Mouse (Mus musculus) thymus, postnatal 25 days (tissue): ENCODE data around the gene Desi1.
A peak's percentile ranks its signal among the peaks of the same experiment; 100 is the strongest.
"Not testable (repeated sequence)": the region's sequence is repeated elsewhere in the genome, so short reads cannot be mapped to it uniquely, and the experiment has no call there.

Experiments
- DNase-seq: peaks from one replicate; pipeline ENCODE4 v3.0.0; 2022

Desi1 gene

DNA sequence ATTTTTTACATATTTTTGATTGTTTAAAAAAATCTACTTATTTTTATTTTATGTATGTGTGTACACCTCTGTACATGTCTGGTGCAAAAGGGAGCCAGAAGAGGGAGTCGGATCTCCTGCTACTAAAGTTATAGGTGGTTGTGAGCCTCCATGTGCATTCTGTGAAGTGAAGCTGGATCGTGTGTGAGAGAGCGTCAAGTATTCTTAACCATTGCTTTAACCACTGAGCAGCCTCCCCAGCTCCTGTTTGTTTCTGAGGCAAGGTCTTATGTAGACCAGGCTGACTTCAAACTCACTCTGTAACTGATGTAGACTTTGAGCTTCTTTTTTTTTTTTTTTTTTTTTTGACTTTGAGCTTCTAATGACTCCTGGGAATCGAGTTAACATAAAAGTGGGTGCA lies 16.2 kb downstream of the Desi1 start:
- no peak for DNase-seq

DNA sequence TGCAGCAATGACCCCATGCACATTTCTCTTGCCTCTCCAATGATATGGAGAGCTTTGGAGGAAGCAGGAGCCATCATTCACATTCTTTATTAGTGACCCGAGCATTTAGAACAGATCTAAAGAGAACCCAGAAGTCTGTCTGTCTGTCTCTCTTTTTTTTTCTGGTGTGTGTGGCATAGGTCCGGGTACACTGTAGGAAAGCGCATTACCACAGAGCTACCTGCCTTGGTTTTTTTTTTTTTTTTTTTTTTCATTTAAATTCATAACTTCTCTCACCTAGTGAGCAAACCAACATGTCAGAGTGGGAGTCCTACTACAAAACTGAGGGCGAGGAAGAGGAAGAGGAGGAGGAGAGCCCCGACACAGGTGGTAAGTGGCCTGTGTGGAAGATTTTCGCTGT lies 16.8 kb downstream of the Desi1 start:
- DNase-seq = no peak

DNA sequence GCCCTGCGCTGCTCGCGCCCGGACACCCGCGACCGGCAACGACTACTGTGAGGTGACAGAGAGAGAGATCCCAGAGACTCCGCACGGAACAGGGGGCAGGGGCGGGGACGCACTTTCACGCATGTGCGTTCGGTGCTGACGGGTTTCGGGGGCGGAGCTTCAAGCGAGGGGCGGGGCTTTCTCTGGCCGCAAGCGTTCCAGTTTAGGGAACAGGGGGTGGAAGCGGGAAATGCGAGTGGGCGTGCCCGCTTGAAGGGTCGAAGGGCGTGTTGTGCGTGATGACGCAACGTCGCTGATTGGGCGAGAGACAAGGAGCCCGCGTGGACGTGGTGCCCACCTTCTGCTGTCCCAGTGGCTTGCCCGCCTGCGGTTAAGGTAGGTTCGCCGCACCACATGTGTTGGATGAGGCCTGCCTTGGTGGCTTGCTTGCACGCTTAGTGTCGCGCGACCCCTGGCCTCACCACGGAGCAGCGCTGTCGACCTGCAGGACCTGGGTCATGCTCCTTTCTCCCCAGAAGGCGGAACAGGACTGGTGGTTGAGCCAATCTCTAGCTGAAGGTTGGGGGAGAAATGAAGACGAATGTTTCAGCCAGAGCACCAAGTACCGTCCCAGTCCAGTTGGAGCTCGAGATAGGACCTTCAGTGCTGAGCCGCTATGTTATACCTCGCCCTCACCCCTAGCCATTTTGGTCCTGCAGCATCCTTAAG lies 17.4 kb downstream of the Desi1 start:
- peak; percentile 100 for DNase-seq

DNA sequence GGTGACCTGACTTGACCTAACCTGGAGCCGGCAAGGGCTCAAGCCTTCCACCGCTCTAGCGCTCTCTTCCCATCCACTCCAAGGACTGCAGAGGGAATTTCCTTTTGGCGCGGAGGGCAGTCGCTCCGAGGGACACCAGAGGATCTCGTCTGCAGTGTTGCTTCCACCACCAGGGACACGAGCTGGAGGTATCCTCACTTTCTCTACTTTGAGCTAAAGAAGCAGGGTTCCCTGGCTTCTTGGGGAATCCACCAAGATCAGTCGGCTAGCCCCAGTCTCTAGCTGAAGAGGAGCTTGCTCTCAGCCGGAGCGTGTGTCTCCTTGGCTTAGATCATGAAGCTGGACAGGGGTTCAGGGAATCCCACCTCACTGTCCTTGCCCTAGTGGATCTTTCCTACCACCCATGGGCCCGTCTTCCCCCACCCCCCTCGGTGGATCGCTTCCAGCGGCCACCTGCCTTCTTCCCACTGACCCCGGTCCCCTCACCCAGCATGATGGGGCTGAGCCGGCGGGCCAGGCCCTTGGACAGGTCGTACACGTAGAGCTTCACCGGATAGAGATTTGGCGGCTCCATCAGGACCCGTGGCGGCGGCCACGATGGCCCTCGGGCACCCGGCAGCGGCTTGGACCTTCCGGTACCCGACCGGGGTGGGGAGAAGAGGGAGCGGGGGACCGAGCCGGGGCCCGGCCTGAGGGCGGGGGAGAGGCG lies 18.1 kb downstream of the Desi1 start:
- no peak for DNase-seq

DNA sequence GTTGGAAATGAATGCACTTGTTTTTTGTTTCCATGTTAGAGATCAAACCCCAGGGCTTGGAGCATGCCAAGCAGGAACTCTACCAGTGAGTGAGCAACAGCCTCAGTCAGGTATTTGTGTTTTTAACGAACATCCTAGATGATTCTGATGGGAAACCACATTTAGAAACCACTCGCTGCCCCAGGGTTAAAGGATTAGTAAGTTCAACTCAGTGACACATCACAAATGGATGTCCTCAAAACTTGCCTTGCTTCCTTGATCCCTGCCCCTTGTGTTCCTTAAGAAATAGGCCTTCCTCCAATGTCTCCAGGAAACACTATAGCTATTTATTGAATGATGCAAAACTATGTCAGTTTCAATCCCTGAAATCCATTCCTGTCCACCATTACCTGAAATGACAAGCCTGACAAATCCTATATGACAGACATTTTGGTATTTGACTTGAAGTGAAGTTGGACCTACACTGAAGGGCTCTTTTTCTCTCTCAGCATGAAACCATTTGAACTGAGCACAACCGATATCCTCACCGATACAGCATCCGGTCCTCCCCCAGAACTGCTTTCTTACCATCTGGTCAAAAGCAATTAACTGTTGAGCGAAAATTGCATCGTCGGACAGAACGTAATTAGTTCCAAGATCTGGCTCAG lies 18.8 kb downstream of the Desi1 start:
- no peak for DNase-seq

DNA sequence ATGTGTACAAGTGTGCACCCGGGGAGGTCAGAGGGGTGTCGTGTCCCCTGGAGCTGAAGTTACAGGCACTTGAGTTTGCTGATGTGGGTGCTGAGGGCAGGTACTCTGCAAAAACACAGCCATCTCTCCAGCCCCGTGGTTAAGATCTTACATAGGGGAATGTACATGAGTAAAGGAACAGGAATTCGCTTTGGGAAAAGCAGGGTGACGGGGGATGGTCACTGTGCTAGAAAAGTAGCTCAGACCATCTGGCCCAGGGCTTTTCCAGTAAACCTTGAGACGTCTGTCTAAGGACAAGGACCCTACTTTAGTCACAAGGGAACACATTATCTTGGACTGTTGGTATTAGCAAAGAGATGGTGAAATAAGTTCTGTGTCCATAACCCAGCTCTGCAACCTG lies 21.7 kb downstream of the Desi1 start:
- DNase-seq = no peak

DNA sequence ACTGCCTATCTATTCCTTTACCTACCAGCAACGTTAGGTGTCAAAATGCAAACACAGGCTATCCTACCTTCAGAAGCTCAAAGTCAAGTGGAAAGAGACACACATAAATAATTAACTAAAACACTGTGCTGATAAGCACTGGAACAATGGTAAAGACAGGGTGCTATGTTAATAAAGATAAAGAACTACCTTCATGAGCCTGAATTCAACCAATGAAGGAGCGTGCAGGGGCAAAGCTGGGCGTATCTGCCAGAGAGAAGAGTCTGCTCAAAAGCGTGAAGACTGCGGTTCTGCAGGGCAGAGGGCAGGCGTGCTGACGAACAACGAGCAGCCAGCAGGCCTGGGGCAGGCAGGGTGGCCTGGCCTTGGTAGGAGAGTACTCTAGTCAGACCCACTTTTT lies 29.4 kb downstream of the Desi1 start:
- no peak for DNase-seq

DNA sequence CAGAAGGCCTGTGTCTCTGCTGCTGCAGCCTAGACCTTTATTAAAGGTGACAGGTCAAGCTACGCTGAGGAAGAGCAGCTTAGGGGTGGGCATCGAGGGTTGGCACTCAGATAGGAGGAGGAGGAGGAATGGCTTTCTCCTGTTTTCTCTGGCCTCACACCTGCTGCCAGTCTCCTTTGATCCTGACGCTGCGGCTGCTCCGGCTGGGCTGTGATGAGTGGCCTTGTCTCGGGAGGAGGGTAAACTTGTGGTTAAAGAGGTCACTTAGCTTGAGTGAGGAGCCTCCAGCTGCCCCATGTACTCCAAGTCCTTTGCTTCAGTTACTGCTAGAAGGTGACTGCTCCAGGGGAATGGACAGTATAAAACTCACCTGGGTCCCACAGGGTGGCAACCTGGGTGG lies 39.7 kb downstream of the Desi1 start:
- no peak for DNase-seq

DNA sequence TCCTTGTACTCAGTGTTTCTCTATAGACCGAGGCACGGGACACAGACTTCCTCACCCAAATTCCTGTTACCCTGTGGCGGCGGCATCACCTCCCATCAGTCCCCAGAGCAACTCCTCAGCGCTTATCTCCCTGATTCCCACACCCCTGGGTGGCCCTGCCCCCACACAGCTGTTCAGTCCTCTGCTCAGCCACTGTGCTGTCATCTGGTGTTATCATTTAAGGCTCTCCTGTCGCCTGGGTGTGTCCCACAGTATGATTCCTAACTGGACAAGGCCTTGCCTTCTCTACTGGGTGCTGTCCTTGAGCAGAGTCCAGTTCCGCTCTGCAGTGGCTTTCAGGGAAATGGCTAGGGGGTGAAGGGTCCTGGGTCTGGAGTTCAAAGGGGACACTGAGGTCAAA lies 43.1 kb downstream of the Desi1 start:
- no peak for DNase-seq

DNA sequence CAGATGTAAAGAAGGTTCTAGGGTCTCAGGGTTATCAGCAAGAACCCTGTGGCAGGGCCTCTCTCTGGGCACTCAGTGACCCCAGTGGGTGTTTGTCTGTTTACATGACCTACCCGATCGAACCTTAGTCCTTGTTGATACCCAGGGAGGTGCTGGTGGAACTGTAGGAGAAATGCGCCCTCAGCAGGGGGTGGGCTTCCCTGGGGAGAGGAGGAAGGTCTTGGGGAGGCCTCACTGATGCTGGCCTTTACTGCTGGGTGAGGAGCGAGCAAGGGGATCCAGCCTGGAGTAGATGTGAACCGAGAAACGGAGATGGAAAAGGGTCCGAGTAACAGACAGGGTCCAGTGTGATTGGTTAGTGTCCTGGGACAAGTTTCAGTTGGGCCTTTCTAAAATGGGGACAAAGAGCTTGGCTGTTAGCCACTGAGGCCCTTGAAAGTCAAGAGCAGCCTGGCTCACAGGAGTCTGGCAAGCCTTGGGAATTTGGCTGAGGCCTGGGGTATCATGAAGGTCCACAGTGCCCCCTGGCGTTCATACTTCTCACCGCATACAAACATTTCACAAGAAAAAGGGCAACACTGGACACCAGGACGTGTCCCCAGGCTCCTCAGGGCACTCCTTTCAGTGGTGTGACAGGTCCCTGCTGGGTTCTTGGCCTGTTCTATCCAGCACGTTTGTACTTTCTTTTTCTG lies 44.1 kb downstream of the Desi1 start:
- peak; percentile 65 for DNase-seq

DNA sequence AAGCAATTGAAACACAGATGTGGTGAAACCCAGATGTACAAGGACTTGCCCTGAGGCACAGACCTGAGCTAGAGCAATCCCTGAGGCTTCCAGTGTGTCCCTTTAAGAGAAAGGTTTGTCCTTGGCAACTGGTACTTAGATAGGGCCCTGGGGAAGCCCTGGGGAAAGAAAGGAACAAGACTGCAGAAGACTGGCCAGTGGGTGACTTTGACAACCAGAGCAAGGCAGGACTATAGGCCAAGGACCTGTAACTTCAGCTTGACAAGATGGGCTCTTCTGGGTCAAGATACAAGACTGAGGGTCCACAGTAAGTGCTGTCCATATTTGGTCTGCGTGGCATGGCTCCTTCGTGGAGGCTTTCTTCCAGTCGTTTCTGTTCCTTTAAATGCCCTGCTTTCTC lies 46.0 kb downstream of the Desi1 start, which contains the start of gene Xrcc6:
Gene Xrcc6 (plus strand): TSS at position 190 of the 400 bp plus-strand sequence.
- DNase-seq = no peak

DNA sequence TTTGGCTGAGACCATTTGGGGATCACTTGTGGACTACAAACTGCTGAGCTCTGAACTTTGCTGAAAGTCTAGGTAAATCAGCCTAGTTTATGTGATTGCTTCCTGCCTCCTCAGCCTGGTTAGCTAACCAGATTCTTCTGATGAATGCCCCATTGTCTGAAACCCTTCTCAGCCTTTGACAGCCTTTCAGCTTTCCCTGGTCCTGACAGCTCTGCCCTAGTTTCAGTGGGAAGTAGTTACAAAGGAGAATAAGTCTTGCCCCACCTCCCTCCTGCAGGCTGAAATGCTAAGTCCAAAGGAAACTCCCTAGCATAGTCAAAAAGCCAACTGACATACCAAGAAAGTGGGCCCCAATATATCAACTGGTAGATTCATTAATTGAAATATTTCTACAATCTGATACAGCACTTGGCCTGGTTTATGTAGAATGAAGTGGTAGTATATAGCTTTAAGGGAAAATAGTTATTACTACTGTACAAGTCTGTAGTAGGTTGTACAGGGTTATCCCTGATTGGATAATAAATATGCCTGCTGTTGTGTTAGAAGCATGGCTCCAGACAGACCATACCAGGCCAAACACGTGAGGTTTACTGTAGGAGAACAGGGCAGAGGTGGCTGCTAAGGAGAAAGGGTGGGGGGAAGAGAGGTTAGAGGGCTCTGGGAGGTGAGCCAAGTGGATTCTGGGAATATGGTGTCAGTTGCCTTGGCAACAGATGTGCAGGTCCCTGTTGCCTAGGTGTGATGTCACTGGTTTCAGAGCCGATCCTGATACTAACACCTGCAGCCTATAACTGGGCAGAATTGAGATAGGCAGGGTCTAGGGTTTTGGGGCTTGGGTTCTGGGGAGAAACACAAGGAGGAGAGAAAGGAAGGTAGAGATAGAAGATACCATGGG lies 48.1 kb downstream of the Desi1 start:
- no peak for DNase-seq

DNA sequence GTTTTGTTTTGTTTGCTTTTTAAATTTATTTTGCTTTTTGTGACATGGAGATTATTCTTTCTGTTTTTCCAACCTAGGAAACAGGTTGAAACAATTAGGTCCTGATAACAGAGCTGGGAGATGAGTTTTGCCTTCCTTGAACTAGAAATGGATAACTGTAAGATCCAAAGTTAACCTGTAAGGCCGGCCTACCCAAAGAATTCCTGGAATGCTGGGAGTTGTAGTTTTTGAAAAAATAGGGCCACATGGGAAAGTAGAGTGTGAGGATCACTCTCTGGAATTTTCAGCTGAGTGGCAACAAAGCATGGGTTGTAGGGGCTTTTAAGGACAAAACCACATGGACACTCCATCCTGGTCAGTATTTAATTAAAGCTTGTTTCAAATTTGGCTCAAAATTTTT lies 51.5 kb downstream of the Desi1 start:
- no peak for DNase-seq

DNA sequence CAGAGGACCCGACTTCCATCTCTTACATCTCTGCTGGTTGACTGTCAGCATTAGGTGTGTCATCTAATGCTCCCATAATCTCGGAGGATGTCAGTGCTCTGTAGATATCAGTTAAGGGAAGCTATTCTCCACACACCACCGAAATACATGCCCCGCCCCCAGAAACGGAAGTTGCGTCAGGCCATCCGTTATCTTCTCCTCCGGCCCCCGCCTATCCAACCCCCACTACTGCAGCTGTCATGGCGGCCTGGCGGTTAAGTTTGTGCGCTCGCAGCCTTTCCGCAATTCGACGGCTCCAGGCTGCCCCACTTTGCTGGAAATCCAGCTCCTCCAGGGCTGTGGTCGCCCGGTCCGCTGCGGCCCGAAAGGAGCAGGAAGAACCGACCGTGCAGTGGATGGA lies 53.3 kb downstream of the Desi1 start, which contains the start of gene 1700029P11Rik:
Gene 1700029P11Rik (plus strand): TSS at position 220 of the 400 bp plus-strand sequence.
- DNase-seq = no peak

DNA sequence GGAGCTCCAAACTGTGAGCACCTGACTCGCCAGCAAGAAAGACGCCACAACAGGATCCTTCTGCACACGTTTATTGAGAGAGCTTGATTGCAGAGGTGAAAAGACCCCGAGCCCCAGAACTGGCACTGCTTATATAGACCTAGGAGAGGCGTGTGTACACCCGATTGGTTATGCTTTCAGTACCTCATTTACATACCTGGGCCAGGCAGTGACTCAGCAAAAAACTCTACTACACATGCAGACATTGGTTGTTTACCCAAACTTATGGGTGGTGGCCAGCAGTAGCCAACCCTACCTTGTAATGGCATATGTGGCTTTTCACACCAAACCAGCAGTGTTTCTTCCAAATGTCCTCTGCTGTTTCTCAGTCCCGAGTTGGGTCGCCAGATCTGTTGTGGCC lies 58.5 kb downstream of the Desi1 start:
- DNase-seq = not testable (repeated sequence)

DNA sequence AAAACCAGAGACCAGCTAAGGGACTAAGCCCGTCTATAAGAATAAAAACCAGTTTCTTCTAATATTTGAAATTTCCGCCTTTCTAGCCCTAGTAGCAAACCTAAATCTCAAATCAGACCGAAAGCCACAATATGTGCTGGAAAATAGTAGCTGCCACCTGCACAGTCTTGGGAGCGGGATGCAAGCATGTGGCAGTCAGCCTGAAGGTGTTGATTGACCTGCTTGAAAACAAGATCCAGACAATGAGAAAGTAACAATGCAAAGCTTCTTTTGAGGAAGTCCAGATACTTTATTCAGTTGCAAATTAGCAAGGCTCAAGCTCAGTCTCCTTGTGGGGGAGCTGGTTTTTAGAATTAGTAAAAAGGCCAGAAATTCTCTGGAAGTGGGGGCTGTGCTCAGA lies 63.2 kb downstream of the Desi1 start:
- not testable (repeated sequence) for DNase-seq

DNA sequence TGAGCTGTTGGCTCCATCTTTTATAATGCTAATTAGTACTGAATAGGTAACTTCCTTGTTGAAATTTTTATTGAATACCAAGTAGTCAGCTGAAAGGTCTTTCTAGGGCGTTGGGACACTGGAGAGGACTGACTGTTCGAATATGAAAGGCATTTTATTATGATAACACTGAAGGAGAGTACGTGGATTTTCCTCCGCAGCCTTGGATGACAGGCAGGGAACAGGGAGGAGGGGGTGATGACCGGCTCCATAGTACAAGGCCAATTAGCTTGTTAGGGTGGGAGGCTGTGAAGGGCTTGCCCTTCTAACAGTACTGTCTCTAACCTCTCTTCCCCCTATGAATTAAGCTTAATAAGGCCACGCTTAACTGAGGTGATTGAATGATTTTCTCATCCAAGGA lies 64.0 kb downstream of the Desi1 start:
- DNase-seq = not testable (repeated sequence)

DNA sequence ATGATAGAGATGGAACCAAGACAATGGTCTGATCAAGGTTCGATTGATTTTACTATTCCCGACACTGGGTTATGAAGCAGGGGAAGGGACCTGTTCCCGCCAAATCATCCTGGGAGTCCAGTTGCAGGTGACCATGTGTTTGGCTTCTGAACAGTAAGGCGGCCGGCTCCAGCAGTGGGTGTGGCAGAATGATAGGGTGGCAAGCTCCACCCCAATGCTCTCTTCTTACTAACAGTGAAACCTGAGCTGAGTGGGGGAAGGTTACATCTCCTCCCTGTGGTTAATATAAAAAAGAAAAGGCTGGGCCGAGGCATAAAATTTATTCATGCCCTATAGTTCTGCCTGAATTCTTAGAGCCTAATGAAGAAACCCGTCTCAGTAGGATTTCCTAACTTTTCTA lies 64.5 kb downstream of the Desi1 start:
- no peak for DNase-seq

DNA sequence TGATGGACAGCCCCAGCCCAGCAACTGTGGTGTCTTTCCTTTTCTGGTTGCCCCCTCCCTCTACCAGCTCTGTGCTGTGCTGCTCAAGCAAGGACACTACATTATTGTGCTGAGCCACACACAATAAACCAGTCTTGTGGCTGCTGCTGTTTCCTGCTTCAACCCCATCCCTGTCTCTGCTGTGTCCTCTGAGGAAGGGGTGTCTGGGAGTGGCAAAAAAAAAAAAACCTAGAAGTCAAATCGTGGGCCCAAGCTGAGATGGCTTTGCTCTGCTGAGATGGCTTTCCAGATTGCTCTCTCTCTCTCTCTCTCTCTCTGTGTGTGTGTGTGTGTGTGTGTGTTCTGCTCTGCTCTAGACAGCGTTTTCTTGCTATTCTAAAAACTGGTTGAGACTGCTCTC lies 65.2 kb downstream of the Desi1 start:
- DNase-seq = no peak

DNA sequence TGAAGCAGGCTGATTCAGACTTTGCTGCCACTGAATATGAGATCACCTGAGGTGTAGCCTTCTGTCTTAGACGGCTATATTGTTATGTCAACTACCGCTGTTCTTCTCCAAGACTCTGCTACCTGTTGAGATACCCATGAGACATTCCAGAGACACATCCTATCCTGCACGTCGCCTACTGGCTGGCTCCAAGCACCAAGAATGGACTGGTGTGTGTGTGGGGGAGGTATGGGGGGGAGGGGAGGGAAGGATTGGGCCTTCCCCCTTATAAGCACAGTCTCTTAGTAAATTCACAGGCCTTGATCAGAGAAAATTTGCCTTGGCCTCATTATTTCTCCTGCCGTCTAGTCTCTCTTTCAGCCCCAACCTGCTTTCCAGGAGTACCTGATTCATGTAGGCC lies 65.8 kb downstream of the Desi1 start:
- DNase-seq = no peak

DNA sequence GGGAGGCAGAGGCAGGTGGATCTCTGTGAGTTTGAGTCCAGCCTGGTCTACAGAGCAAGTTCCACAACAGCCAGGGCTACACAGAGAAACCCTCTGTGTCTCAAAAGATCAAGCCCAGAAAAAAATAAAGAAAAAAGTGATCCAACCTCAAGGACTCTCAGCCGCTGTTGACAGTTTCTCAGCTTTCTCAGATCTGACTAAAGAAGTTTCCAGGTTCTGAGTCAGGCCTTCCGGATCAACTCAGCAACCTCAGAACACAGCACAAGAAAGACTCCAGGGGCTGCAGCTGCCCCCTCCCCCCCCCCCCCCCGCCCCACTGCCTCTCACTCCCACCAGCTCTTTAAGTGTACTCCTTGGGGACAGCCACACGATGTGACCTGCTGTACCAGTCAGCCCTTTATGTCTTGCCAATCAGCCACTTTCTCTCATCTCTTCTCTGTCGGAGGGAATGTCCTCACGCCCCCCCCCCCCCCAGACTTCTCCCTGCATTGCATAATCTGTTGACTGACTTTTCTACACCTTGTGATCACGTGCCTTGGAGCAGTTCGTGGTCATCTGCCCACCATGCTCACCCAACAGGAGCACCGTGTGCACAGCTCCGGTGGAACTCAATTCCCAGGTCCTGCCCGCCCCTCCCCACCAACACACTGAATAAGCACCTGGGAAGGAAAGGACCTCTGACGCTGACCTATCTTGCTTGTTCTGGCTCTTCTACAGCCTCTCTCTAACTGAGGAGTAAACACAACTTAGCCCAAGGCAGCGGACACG lies 67.4 kb downstream of the Desi1 start:
- DNase-seq = no peak
